Mouse (Mus musculus) stomach, postnatal 0 days (tissue): ENCODE data around the gene Klf12. TPM values are rescaled to one million over a fixed set of nuclear protein-coding genes. Genes with fewer than 3 reads are reported as not detected.

Experiments
- ATAC-seq: fragments of 200-750 bp; cut with Nextera tagmentation; 2 replicates; pipeline ENCODE4 v1.8.0; 2017; ENCODE audit not compliant: low FRiP score, low TSS enrichment
- DNase-seq: peaks from one replicate; pipeline ENCODE4 v3.0.0-alpha.2; 2016; ENCODE audit warnings: low spot score
- H3K27ac ChIP-seq: fragments of 300-500 bp; sonication (generic); replicated peaks from 2 replicates; pipeline ENCODE4 v1.5.1; 2014; ENCODE audit warnings: mild to moderate bottlenecking, control low read depth
- H3K27me3 ChIP-seq: fragments of 300-500 bp; sonication (generic); 2 replicates; pipeline ENCODE4 v1.6.1; 2014; ENCODE audit warnings: low read length; ENCODE audit not compliant: control insufficient read depth, insufficient read depth
- H3K36me3 ChIP-seq: fragments of 300-500 bp; sonication (generic); 2 replicates; pipeline ENCODE4 v1.6.1; 2014; ENCODE audit warnings: low read length, mixed read lengths; ENCODE audit not compliant: control insufficient read depth, insufficient read depth
- H3K4me1 ChIP-seq: fragments of 300-500 bp; sonication (generic); replicated peaks from 2 replicates; pipeline ENCODE4 v1.6.1; 2014; ENCODE audit warnings: antibody characterized with exemption; ENCODE audit not compliant: control insufficient read depth, insufficient read depth
- H3K4me2 ChIP-seq: fragments of 300-500 bp; sonication (generic); replicated peaks from 2 replicates; pipeline ENCODE4 v1.6.1; 2014; ENCODE audit warnings: low read depth, mild to moderate bottlenecking, control low read depth, moderate library complexity
- H3K4me3 ChIP-seq: fragments of 300-500 bp; sonication (generic); 2 replicates; pipeline ENCODE4 v1.5.1; 2014; ENCODE audit warnings: low read depth, low read length, control low read depth
- H3K9ac ChIP-seq: fragments of 300-500 bp; sonication (generic); 2 replicates; pipeline ENCODE4 v1.6.1; 2014; ENCODE audit warnings: mild to moderate bottlenecking, low read length, control low read depth, mixed read lengths
- H3K9me3 ChIP-seq: fragments of 300-500 bp; sonication (generic); 2 replicates; pipeline ENCODE4 v1.6.1; 2016; ENCODE audit warnings: low read length; ENCODE audit not compliant: control insufficient read depth
- CTCF ChIP-seq: IDR thresholded peaks from 2 replicates; pipeline ENCODE4 v1.5.1; 2016; ENCODE audit warnings: antibody characterized with exemption, low read depth, mild to moderate bottlenecking, moderate library complexity
- EP300 ChIP-seq: optimal IDR thresholded peaks from 2 replicates; pipeline ENCODE3; 2016; ENCODE audit warnings: antibody characterized with exemption
- WGBS: fragments of 180-500 bp; shearing (Covaris S2); extraction: QIAGEN DNeasy Blood & Tissue Kit; methylation state at CpG from one replicate; pipeline ENCODE4 v1.1.7; 2014; 5-methylcytosine and 5-hydroxymethylcytosine counted together
- polyA plus RNA-seq: library from polyadenylated mRNA; unstranded; fragments of >200 nt; fragmentation: Nextera tagmentation; extraction: Ambion mirVana; gene quantifications from 2 replicates; pipeline ENCODE4 v1.2.1, GENCODE M21; 2015

Gene Klf12
- polyA plus RNA-seq, 1 experiment from 2014 or later = 3.8 TPM

DNA sequence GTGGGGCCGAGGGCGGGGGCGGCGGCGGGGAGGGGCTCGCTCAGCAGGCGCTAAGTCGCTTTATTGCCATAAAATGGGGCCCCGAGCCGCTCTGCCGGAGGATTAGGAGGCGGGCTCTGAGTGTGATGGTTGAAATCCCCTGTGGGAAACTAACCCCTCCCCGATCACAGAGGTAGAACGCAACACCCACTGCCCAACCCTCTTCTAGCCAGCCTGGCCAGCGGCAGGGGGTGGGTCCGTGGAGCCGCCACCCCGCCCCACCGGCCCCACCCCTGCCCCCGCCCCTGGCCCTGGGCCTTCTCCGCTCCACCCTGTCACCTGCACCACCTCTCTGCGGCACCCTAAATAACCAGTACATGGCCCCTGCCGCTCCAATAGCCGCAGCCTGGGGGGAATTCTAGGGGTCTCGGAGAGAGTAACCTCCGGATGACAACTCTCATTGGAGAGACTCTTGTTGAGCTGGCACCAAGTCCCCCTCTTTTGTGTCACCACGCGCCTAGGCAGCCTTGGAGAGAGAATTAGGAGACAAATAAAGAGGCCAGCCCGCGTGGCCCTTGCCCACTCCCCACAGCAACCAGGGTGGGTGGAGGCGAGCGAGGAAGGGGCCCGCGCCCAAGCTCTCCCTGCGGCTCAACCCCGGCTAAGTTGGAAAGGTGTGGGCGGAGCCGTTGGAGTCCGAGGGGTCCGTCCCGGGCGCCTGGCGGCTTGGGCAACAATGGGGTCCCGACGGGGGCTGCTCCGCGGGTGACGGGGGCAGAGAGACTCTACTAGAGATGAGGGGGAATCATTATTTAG lies 579 bp upstream of the Klf12 start:
- TF ChIP-seq EP300 (no peak), CTCF (no peak)

GRCm38 (mm10) chr14:100283411-100284118 lies 914 bp downstream of the Klf12 start:
- 2% methylated on average over 27 of the region's 27 CpGs for WGBS
- H3K9me3 ChIP-seq = no peaks in the 10 kb centered on the region
- H3K4me3 ChIP-seq = peak overlapping the region; percentile 65
- H3K27me3 ChIP-seq = no peaks in the 10 kb centered on the region
- ATAC-seq = no peak
- H3K36me3 ChIP-seq = no peaks in the 10 kb centered on the region
- H3K4me2 ChIP-seq = peak overlapping the region; percentile 99
- peak; percentile 29 for DNase-seq
- peak overlapping the region; percentile 46 for H3K27ac ChIP-seq
- H3K9ac ChIP-seq = peak overlapping the region; percentile 63
- TF ChIP-seq EP300 (no peak), CTCF (no peak)
- no peaks in the 10 kb centered on the region for H3K4me1 ChIP-seq

More for the DNA sequence above, 579 bp upstream of the Klf12 start:
- no peaks in the 10 kb centered on the region for H3K27me3 ChIP-seq
- peak overlapping the region; percentile 99 for H3K4me2 ChIP-seq
- H3K4me1 ChIP-seq = no peaks in the 10 kb centered on the region
- H3K36me3 ChIP-seq = no peaks in the 10 kb centered on the region
- WGBS = 1% methylated on average over 36 of the region's 48 CpGs
- peak overlapping the region; percentile 63 for H3K9ac ChIP-seq
- peak overlapping the region; percentile 84 for H3K27ac ChIP-seq
- peak overlapping the region; percentile 65 for H3K4me3 ChIP-seq
- DNase-seq = peak; percentile 75
- ATAC-seq = peak; percentile 91
- no peaks in the 10 kb centered on the region for H3K9me3 ChIP-seq

DNA sequence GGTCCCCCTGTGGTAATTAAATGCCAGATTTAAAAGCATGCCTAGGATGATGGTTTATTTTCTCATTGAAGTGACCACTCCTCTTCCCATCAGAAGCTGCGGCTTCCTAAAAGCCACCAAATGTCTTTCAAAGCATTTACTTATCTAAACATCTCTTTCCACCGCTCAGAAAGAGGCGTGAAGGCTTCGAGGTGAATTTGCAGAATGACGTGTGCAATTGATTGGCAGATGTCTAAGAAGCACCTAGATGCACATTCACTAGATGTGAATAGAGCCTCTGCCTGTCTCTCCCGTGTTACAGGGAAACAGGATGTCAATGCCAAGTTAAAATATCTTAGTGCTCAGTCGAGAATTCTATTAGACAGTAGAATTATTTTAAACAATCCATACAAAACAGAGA lies 1.8 kb downstream of the Klf12 start:
- H3K36me3 ChIP-seq = no peaks in the 10 kb centered on the region

GRCm38 (mm10) chr14:100281734-100282133 lies 2.7 kb downstream of the Klf12 start:
- no peak for ATAC-seq
- Histone ChIP-seq H3K4me1 (no peaks in the 10 kb centered on the region), H3K4me3 (no peak overlapping the region), H3K27me3 (no peaks in the 10 kb centered on the region), H3K4me2 (no peak overlapping the region), H3K36me3 (no peaks in the 10 kb centered on the region), H3K9me3 (no peaks in the 10 kb centered on the region), H3K27ac (no peak overlapping the region), H3K9ac (no peak overlapping the region)
- TF ChIP-seq CTCF = no peak
- no peak for TF ChIP-seq EP300
- 26% methylated on average over 3 of the region's 3 CpGs for WGBS
- DNase-seq = no peak

More for the DNA sequence above, 1.8 kb downstream of the Klf12 start:
- no peaks in the 10 kb centered on the region for H3K27me3 ChIP-seq
- no peaks in the 10 kb centered on the region for H3K9me3 ChIP-seq
- no peak for ATAC-seq
- 6% methylated on average over 7 of the region's 7 CpGs for WGBS
- no peaks in the 10 kb centered on the region for H3K4me1 ChIP-seq
- H3K4me3 ChIP-seq = peak overlapping the region; percentile 8
- no peak overlapping the region for H3K9ac ChIP-seq
- H3K27ac ChIP-seq = no peak overlapping the region
- TF ChIP-seq EP300 = no peak
- TF ChIP-seq CTCF = no peak
- no peak for DNase-seq
- peak overlapping the region; percentile 99 for H3K4me2 ChIP-seq

- no peak for DNase-seq
- Histone ChIP-seq H3K36me3 (no peaks in the 10 kb centered on the region), H3K27me3 (no peaks in the 10 kb centered on the region), H3K4me1 (no peaks in the 10 kb centered on the region), H3K27ac (no peak overlapping the region), H3K9me3 (no peaks in the 10 kb centered on the region), H3K4me2 (no peak overlapping the region), H3K4me3 (no peak overlapping the region), H3K9ac (no peak overlapping the region)
- no peak for ATAC-seq
- 84% methylated on average over 2 of the region's 2 CpGs for WGBS
- TF ChIP-seq EP300 = no peak
- TF ChIP-seq CTCF = no peak
These were observed 10.3 kb downstream of the Klf12 start for GRCm38 (mm10) chr14:100274179-100274578.

GRCm38 (mm10) chr14:100260531-100260930 lies 23.9 kb downstream of the Klf12 start:
- Histone ChIP-seq H3K4me2 (no peak overlapping the region), H3K27ac (peak overlapping the region; percentile 41; the same call in 1 of the 2 replicates), H3K4me1 (no peaks in the 10 kb centered on the region), H3K36me3 (no peaks in the 10 kb centered on the region), H3K9ac (no peak overlapping the region), H3K9me3 (no peaks in the 10 kb centered on the region), H3K4me3 (no peak overlapping the region), H3K27me3 (no peaks in the 10 kb centered on the region)
- ATAC-seq = no peak
- TF ChIP-seq EP300 (no peak), CTCF (no peak)
- WGBS = 62% methylated on average over 4 of the region's 4 CpGs
- no peak for DNase-seq
